In genomic region chr5:113461998-113462625, GRCm38 (mm10) we compare ENCODE assay signal across 11 mouse cellular contexts. TPM values are rescaled to one million over a fixed set of nuclear protein-coding genes. Genes with fewer than 3 reads are reported as not detected.
DNase-seq lines count a peak whose midpoint lies in the region; ATAC-seq lines count a peak whose summit lies in the region.
"Had no signal": no experiment of that assay in that cellular context is flagged by ENCODE, and none has a peak within 500 bp of the region (broad histone marks: within the 10 kb centered on the region; RNA-seq: fewer than 3 reads in every experiment).

No protein-coding gene starts in this region.

- no peak for ATAC-seq in hindbrain, embryonic 14.5 days (ENCODE audit: low FRiP score)
- ATAC-seq in neural tube, embryonic 14.5 days (ENCODE audit: low read depth) = no peak
- no peak for ATAC-seq in intestine, embryonic 16.5 days
- ATAC-seq: liver, postnatal 0 days had no signal

- DNase-seq in cerebellum, adult 11 months = peak; percentile 45
- DNase-seq in cerebellum, postnatal 4 days (ENCODE audit: low spot score in 2 of 2) = no peak
- peak; percentile 41 to 56 for DNase-seq in right cerebral cortex, adult 2 months (ENCODE audit: low spot score in 2 of 2)
- no peak for DNase-seq in right cerebral cortex, postnatal 14 days
- peak; percentile 57 for DNase-seq in hindbrain, embryonic 14.5 days (ENCODE audit: low spot score)
- no peak for DNase-seq in adrenal gland, postnatal 25 days
- DNase-seq: adrenal gland, adult 2 months; kidney, adult 11 months; liver, postnatal 0 days had no signal

- H3K27ac ChIP-seq in hindbrain, embryonic 14.5 days = peak overlapping the region; percentile 49; the same call in 1 of the 2 replicates
- H3K27ac ChIP-seq in neural tube, embryonic 14.5 days (ENCODE audit: low read depth, low read length) = no peak overlapping the region
- H3K27ac ChIP-seq in intestine, embryonic 16.5 days (ENCODE audit: low read length) = no peak overlapping the region

- H3K9ac ChIP-seq in hindbrain, embryonic 14.5 days = peak overlapping the region; percentile 32
- H3K9ac ChIP-seq in neural tube, embryonic 14.5 days (replicated peaks; ENCODE audit: low read depth, low read length) = no peak overlapping the region
- no peak overlapping the region for H3K9ac ChIP-seq in intestine, embryonic 16.5 days (ENCODE audit: low read depth, low read length)
- H3K9ac ChIP-seq: liver, postnatal 0 days had no signal

- 16% methylated on average over 21 of the region's 21 CpGs for whole genome bisulfite sequencing in hindbrain, embryonic 14.5 days
- 15% methylated on average over 21 of the region's 21 CpGs for WGBS in neural tube, embryonic 14.5 days
- WGBS in intestine, embryonic 16.5 days = 53% methylated on average over 21 of the region's 21 CpGs

- H3K36me3 ChIP-seq in hindbrain, embryonic 14.5 days (replicated peaks; ENCODE audit: control insufficient read depth, insufficient read depth) = no peaks in the 10 kb centered on the region
- H3K36me3 ChIP-seq in neural tube, embryonic 14.5 days (ENCODE audit: control insufficient read depth, insufficient read depth, low read length) = no peaks in the 10 kb centered on the region
- no peaks in the 10 kb centered on the region for H3K36me3 ChIP-seq in intestine, embryonic 16.5 days (ENCODE audit: control insufficient read depth, insufficient read depth, low read length)

- H3K9me3 ChIP-seq in hindbrain, embryonic 14.5 days (ENCODE audit: control insufficient read depth, low read length) = no peaks in the 10 kb centered on the region
- no peaks in the 10 kb centered on the region for H3K9me3 ChIP-seq in neural tube, embryonic 14.5 days (ENCODE audit: control insufficient read depth, low read length)
- no peaks in the 10 kb centered on the region for H3K9me3 ChIP-seq in intestine, embryonic 16.5 days (ENCODE audit: control insufficient read depth, low read length)

- H3K4me3 ChIP-seq in hindbrain, embryonic 14.5 days (replicated peaks; ENCODE audit: low read length) = no peak overlapping the region
- H3K4me3 ChIP-seq in neural tube, embryonic 14.5 days (ENCODE audit: low read depth, low read length) = 0 out of 2 replicates have a peak overlapping the region, but pooled peaks have one; percentile 3
- no peak overlapping the region for H3K4me3 ChIP-seq in intestine, embryonic 16.5 days (ENCODE audit: low read length)

- peaks cover 28% of the 10 kb centered on the region for H3K4me1 ChIP-seq in hindbrain, embryonic 14.5 days (replicated peaks; ENCODE audit: control insufficient read depth, insufficient read depth, low read length)
- H3K4me1 ChIP-seq in neural tube, embryonic 14.5 days (ENCODE audit: control insufficient read depth, insufficient read depth, low read length) = peaks cover 12% of the 10 kb centered on the region
- H3K4me1 ChIP-seq in intestine, embryonic 16.5 days (ENCODE audit: control insufficient read depth, insufficient read depth, low read length) = no peaks in the 10 kb centered on the region

- 0 out of 2 replicates have a peak, but pooled peaks cover 4% of the 10 kb centered on the region for H3K27me3 ChIP-seq in hindbrain, embryonic 14.5 days (ENCODE audit: control insufficient read depth, insufficient read depth, low read length)
- no peaks in the 10 kb centered on the region for H3K27me3 ChIP-seq in neural tube, embryonic 14.5 days (ENCODE audit: control insufficient read depth, insufficient read depth, low read length)
- peaks cover 13% of the 10 kb centered on the region; the same call in 1 of the 2 replicates for H3K27me3 ChIP-seq in intestine, embryonic 16.5 days (replicated peaks; ENCODE audit: control insufficient read depth, insufficient read depth, low read length)

- H3K4me2 ChIP-seq in hindbrain, embryonic 14.5 days (replicated peaks) = peak overlapping the region; percentile 43
- peak overlapping the region; percentile 44 for H3K4me2 ChIP-seq in neural tube, embryonic 14.5 days (ENCODE audit: low read depth, low read length)
- H3K4me2 ChIP-seq in intestine, embryonic 16.5 days (ENCODE audit: low read depth, low read length) = no peak overlapping the region

RNA-seq across cellular contexts. Expression of gene Wscd2, which starts 28.0 kb away (rescaled TPM):
- polyA plus RNA-seq in hindbrain, embryonic 14.5 days (2014; fragmentation: Nextera tagmentation; extraction: Ambion mirVana) = 13.6 and 13.7 TPM in 2 replicates
- 19.9 and 20.3 TPM in 2 replicates for polyA plus RNA-seq in neural tube, embryonic 14.5 days (2014; fragmentation: Nextera tagmentation; extraction: Ambion mirVana)
- polyA plus RNA-seq in intestine, embryonic 16.5 days (2015; fragmentation: Nextera tagmentation; extraction: Ambion mirVana) = 5.6 and 5.8 TPM in 2 replicates
- 3.4 and 5.8 TPM in 2 replicates for total RNA-seq in adrenal gland, postnatal 25 days (2021)
- polyA plus RNA-seq: liver, postnatal 0 days had no signal

Comparison
In these comparisons a context has a peak if more than half of its experiments do, and no peak if none do; other contexts are left out.
1. DNase-seq: peak in cerebellum, adult 11 months (single experiment), right cerebral cortex, adult 2 months (2 of 2) and hindbrain, embryonic 14.5 days (single experiment); none in cerebellum, postnatal 4 days (0 of 2), right cerebral cortex, postnatal 14 days (single experiment) and adrenal gland, postnatal 25 days (single experiment).